Mouse (Mus musculus) frontal cortex, adult 2 months (tissue): Measurements from ENCODE around the gene Mrpl43. TPM values are rescaled to one million over a fixed set of nuclear protein-coding genes. Genes with fewer than 3 reads are reported as not detected.
A peak's percentile ranks its signal among the peaks of the same experiment; 100 is the strongest.
"Not testable (repeated sequence)": the region's sequence is repeated elsewhere in the genome, so short reads cannot be mapped to it uniquely, and the experiment has no call there.

Experiments
- DNase-seq, 2 experiments: peaks; one replicate each; pipeline ENCODE4 v3.0.0; 2022; ENCODE audit warnings: low spot score in 1 of 2; ENCODE audit errors: extremely low spot score in 1 of 2
- polyA plus RNA-seq: library from polyadenylated mRNA; depleted of rRNA; stranded (reverse); fragments of >200 nt; gene quantifications from 2 replicates; pipeline ENCODE4 v1.2.3, GENCODE M21; 2012; rRNA removed

The Mrpl43 gene
- polyA plus RNA-seq = 73.3 and 80.2 TPM in 2 replicates

- DNase-seq = peak; percentile 93 to 97
These were observed at the start of gene Mrpl43 for GRCm38 (mm10) chr19:45005957-45006712. Gene Mrpl43 (minus strand): TSS chr19:45006442.

GRCm38 (mm10) chr19:45054892-45055690 lies 48.8 kb upstream of the Mrpl43 start:
- DNase-seq = peak; percentile 41 to 77

GRCm38 (mm10) chr19:45053451-45053850 lies 47.2 kb upstream of the Mrpl43 start:
- DNase-seq = no peak

GRCm38 (mm10) chr19:45049523-45049922 lies 43.3 kb upstream of the Mrpl43 start:
- no peak for DNase-seq

- no peak for DNase-seq
These were observed 42.6 kb upstream of the Mrpl43 start for GRCm38 (mm10) chr19:45048644-45049365.

- DNase-seq = peak; percentile 90 to 92
These were observed 41.8 kb upstream of the Mrpl43 start for GRCm38 (mm10) chr19:45047935-45048643.

GRCm38 (mm10) chr19:45047417-45047934 lies 41.2 kb upstream of the Mrpl43 start, which contains the start of gene Sfxn3:
Gene Sfxn3 (plus strand): TSS chr19:45047503.
- peak; percentile 91 to 93 for DNase-seq

GRCm38 (mm10) chr19:45046523-45047321 lies 40.5 kb upstream of the Mrpl43 start:
- peak; percentile 83 to 91 for DNase-seq

GRCm38 (mm10) chr19:45045651-45046050 lies 39.4 kb upstream of the Mrpl43 start, which contains the start of gene Pdzd7:
Gene Pdzd7 (minus strand): TSS chr19:45045717.
- DNase-seq = no peak

- no peak for DNase-seq
These were observed 39.0 kb upstream of the Mrpl43 start for GRCm38 (mm10) chr19:45045236-45045635.

- DNase-seq = no peak
These were observed 38.2 kb upstream of the Mrpl43 start for GRCm38 (mm10) chr19:45044389-45044927.

- no peak for DNase-seq
These were observed 34.0 kb upstream of the Mrpl43 start for GRCm38 (mm10) chr19:45040214-45040613.

- DNase-seq = not testable (repeated sequence)
These were observed 32.0 kb upstream of the Mrpl43 start for GRCm38 (mm10) chr19:45038198-45038597.

- no peak for DNase-seq
These were observed 30.6 kb upstream of the Mrpl43 start for GRCm38 (mm10) chr19:45036867-45037266.

- DNase-seq = no peak
These were observed 26.5 kb upstream of the Mrpl43 start for GRCm38 (mm10) chr19:45032570-45033332.

GRCm38 (mm10) chr19:45031780-45032179 lies 25.5 kb upstream of the Mrpl43 start:
- peak in 1 of 2 experiments; percentile 89 for DNase-seq

- peak; percentile 79 to 91 for DNase-seq
These were observed 24.8 kb upstream of the Mrpl43 start for GRCm38 (mm10) chr19:45030746-45031693.
